Mouse (Mus musculus) hindbrain, embryonic 16.5 days (tissue): ENCODE data around the gene Ncapd3. TPM values are rescaled to one million over a fixed set of nuclear protein-coding genes. Genes with fewer than 3 reads are reported as not detected.
A peak's percentile ranks its signal among the peaks of the same experiment; 100 is the strongest.

Experiments used
- ATAC-seq: fragments of 200-750 bp; cut with Nextera tagmentation; 2 replicates; pipeline ENCODE4 v1.8.0; 2017; ENCODE audit warnings: moderate TSS enrichment, moderate library complexity
- H3K27ac ChIP-seq: fragments of 300-500 bp; sonication (generic); 2 replicates; pipeline ENCODE4 v1.5.1; 2014; ENCODE audit warnings: low read depth, mild to moderate bottlenecking, control low read depth, low read length, moderate library complexity
- H3K27me3 ChIP-seq: fragments of 300-500 bp; sonication (generic); replicated peaks from 2 replicates; pipeline ENCODE4 v1.6.1; 2014; ENCODE audit warnings: low read length; ENCODE audit not compliant: control insufficient read depth, insufficient read depth
- H3K36me3 ChIP-seq: fragments of 300-500 bp; sonication (generic); 2 replicates; pipeline ENCODE4 v1.6.1; 2014; ENCODE audit warnings: mild to moderate bottlenecking, low read length, moderate library complexity, mixed read lengths; ENCODE audit not compliant: control insufficient read depth, insufficient read depth
- H3K4me1 ChIP-seq: fragments of 300-500 bp; sonication (generic); 2 replicates; pipeline ENCODE4 v1.6.1; 2014; ENCODE audit warnings: low read depth, low read length; ENCODE audit not compliant: control insufficient read depth, insufficient read depth
- H3K4me2 ChIP-seq: fragments of 300-500 bp; sonication (generic); 2 replicates; pipeline ENCODE4 v1.6.1; 2014; ENCODE audit warnings: mild to moderate bottlenecking, low read length, control low read depth, moderate library complexity
- H3K4me3 ChIP-seq: fragments of 300-500 bp; sonication (generic); 2 replicates; pipeline ENCODE4 v1.5.1; 2014; ENCODE audit warnings: mild to moderate bottlenecking, low read length, control low read depth, moderate library complexity
- H3K9ac ChIP-seq: fragments of 300-500 bp; sonication (generic); 2 replicates; pipeline ENCODE4 v1.6.1; 2014; ENCODE audit warnings: low read depth, mild to moderate bottlenecking, control low read depth, low read length, moderate library complexity
- H3K9me3 ChIP-seq: fragments of 300-500 bp; sonication (generic); 2 replicates; pipeline ENCODE4 v1.6.1; 2014; ENCODE audit warnings: mild to moderate bottlenecking, low read length, moderate library complexity; ENCODE audit not compliant: control insufficient read depth
- WGBS: fragments of 180-500 bp; shearing (Covaris S2); extraction: QIAGEN DNeasy Blood & Tissue Kit; methylation state at CpG from one replicate; pipeline ENCODE4 v1.1.7; 2014; 5-methylcytosine and 5-hydroxymethylcytosine counted together
- polyA plus RNA-seq: library from polyadenylated mRNA; unstranded; fragments of >200 nt; fragmentation: Nextera tagmentation; extraction: Ambion mirVana; gene quantifications from 2 replicates; pipeline ENCODE4 v1.2.1, GENCODE M21; 2015

Ncapd3 gene
- polyA plus RNA-seq, 1 experiment from 2014 or later: 11.6 TPM

DNA sequence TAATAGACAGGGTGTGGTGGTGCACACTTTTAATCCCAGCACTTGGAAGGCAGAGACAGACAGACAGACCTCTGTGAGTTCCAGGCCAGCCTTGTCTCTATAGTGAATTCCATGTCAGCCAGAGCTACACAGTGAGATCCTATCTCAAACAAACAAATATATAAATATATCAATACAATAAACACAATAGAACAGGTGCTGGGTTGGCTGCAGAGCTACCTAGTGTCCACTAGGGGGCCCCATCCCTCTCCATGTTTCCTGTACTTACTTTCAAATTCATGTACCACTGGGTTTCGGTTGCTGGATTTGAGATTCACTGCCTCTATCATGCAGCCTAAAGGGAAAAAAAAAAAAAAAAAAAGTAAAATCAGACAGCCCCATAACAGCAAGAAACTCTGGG is 76.1 kb downstream of the Ncapd3 start:
- H3K4me2 ChIP-seq: no peak overlapping the region
- peaks cover 11% of the 10 kb centered on the region for H3K4me1 ChIP-seq
- H3K27ac ChIP-seq: no peak overlapping the region
- H3K4me3 ChIP-seq: no peak overlapping the region
- 18% methylated on average over 1 of the region's 1 CpGs for WGBS
- H3K9me3 ChIP-seq: no peaks in the 10 kb centered on the region
- no peaks in the 10 kb centered on the region for H3K27me3 ChIP-seq
- peaks cover 11% of the 10 kb centered on the region for H3K36me3 ChIP-seq
- ATAC-seq: peak; percentile 35
- no peak overlapping the region for H3K9ac ChIP-seq

DNA sequence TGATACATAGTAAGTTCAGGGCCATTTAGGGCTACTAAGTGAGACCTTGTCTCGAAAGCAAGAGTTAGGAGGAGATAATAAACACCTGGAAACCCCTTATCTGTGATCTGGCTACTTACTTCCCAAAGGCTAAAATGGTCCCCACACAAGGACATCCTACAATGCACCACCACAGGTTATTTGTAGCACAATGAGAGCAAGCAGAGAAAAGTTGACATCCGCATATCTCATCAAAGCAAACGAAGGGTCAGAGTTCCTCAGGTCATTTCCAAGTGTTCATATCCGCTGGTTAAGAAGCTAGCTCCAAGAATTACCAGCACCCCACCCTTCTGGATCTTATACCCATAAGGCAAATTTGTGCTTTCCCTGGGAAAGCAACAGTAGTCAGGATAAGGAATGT is 78.5 kb downstream of the Ncapd3 start:
- Histone ChIP-seq H3K36me3 (0 out of 2 replicates have a peak, but pooled peaks cover 3% of the 10 kb centered on the region), H3K4me2 (no peak overlapping the region), H3K27me3 (no peaks in the 10 kb centered on the region), H3K27ac (no peak overlapping the region), H3K4me3 (no peak overlapping the region), H3K4me1 (peaks cover 11% of the 10 kb centered on the region), H3K9me3 (no peaks in the 10 kb centered on the region), H3K9ac (no peak overlapping the region)
- no peak for ATAC-seq
- WGBS: 89% methylated on average over 4 of the region's 4 CpGs

DNA sequence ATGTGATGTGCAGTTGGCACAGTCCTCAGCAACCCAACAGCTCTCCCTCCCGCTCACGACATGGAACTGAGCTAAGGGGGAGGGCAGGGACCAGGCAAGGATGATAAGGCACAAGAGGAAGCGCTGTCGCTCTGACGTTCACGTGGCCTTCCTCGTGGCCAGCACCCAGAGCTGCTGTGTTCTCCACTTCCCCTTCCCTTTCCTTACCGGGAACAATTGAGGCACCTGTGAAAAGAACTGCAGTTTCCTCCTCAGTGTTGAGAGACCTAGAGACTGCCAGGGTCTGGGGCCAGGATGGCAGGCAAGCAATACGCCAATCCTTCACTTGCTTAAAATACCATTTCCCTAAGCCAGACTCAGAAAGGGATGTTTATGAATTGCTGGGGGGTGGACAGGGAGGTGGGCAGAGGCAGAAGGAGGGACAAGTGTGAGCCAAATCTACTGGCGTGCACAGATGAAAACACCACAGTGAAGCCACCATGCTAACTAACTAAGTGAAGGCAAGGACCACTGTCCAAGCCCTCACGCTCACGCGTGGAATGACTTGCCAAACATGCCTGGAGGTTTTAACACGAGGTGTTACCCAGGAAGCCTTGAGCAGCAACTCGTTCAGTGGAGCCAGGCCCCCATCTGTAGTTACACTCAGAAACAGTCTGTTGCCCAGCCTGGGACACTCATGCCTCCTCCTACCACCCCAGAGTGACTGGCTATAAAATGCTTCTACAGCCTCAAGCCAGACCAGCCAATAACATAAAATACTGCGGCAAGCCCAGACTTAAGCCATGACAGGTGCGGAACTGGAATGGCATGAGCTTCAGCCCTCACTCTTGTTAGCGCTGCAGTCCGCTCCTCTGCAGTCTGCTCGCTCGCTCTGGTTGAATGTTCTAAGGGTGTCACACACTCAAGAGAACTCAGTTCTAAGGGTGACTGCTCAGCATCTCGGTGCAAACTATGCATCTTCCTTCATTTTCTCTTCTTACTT is 79.8 kb downstream of the Ncapd3 start:
- Histone ChIP-seq H3K27me3 (no peaks in the 10 kb centered on the region), H3K27ac (no peak overlapping the region), H3K9me3 (no peaks in the 10 kb centered on the region), H3K9ac (no peak overlapping the region), H3K4me3 (no peak overlapping the region), H3K4me2 (no peak overlapping the region), H3K36me3 (0 out of 2 replicates have a peak, but pooled peaks cover 2% of the 10 kb centered on the region), H3K4me1 (peaks cover 11% of the 10 kb centered on the region)
- peak; percentile 22; the same call in 1 of the 2 replicates for ATAC-seq
- WGBS: 66% methylated on average over 22 of the region's 22 CpGs

DNA sequence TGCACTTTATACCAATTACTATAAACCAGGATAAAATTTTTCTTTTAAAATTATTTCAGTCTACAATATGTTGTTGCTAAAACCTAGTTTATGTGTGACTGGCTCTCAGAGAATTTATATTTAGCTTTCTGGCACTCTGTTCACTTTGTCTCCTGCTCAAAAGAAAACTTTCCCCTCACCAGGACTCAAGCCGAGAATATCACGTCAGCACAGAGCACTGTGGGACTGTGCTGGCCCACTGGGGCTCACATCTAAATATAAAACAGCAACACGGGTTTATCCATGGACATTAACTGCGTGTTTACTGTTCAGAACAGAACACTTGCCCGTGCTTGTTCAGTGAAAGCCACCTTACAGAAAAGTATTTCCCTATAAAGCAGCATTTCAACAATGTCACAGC is 80.7 kb downstream of the Ncapd3 start:
- H3K9ac ChIP-seq: no peak overlapping the region
- 54% methylated on average over 5 of the region's 5 CpGs for WGBS

DNA sequence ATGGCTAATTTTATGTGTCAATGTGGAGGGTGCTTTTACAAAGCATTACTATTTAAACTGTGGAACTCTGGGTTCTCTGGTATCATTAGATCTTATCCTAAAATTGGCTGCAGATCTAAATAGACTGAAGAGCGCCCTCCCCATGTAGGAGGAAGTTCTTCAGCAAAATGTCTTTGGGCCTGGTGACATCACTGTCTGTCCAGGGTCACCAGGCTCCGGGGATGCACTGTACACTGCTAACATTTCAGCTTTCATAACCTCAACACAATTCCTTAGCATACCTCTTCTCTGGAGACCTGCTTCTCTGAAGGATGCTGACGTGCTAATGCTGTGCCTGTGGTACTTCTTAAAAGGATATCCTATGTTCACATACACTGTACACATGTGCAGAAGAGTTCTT is 81.8 kb downstream of the Ncapd3 start:
- Histone ChIP-seq H3K9ac (no peak overlapping the region), H3K4me3 (no peak overlapping the region), H3K36me3 (no peaks in the 10 kb centered on the region), H3K4me2 (no peak overlapping the region), H3K27me3 (no peaks in the 10 kb centered on the region), H3K27ac (no peak overlapping the region), H3K4me1 (peaks cover 11% of the 10 kb centered on the region), H3K9me3 (no peaks in the 10 kb centered on the region)
- no peak for ATAC-seq
- 93% methylated on average over 3 of the region's 3 CpGs for WGBS

More for the DNA sequence above, 80.7 kb downstream of the Ncapd3 start:
- Histone ChIP-seq H3K27ac (no peak overlapping the region), H3K4me1 (peaks cover 11% of the 10 kb centered on the region), H3K4me2 (no peak overlapping the region), H3K36me3 (no peaks in the 10 kb centered on the region), H3K4me3 (no peak overlapping the region), H3K27me3 (no peaks in the 10 kb centered on the region), H3K9me3 (no peaks in the 10 kb centered on the region)
- ATAC-seq: no peak

DNA sequence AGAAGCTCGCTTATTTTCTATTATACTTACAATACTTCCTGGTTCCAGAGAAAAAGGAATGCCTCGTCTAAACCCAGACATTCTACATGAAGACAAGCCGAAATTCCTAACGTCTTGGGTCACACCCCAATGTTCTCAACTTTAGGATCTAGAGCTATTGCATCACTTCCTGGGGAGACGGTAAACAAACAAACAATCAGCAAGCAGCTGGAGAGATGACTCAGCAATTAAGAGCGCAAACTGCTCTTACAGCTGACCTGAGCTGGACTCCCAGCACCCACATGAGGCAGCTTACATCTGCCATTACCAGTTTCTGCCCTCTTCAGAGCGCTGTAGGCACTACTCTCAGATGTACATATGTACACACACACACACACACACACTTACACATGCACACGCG is 91.3 kb downstream of the Ncapd3 start:
- WGBS: 86% methylated on average over 9 of the region's 9 CpGs
- Histone ChIP-seq H3K4me2 (no peak overlapping the region), H3K36me3 (no peaks in the 10 kb centered on the region), H3K4me1 (peaks cover 15% of the 10 kb centered on the region), H3K27ac (no peak overlapping the region), H3K9ac (no peak overlapping the region), H3K9me3 (no peaks in the 10 kb centered on the region), H3K27me3 (no peaks in the 10 kb centered on the region), H3K4me3 (no peak overlapping the region)
- no peak for ATAC-seq

DNA sequence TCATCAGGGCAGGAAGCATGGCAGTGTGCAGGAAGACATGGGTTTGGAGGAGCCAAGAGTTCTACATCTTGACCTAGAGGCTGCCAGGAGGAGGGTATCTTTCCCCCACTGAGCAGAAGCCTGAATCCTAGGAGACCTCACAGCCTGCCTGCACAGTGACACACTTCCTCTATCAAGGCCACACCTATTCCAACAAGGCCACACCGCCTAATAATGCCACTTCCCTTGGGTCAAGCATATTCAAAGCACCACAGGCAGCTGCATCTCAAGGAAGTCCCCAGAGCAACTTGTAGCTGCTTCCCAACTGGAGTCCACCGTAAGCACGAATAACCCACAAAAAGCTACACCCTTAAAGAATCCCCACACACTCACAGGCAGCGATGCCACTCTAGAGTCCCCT is 92.1 kb downstream of the Ncapd3 start:
- Histone ChIP-seq H3K27ac (no peak overlapping the region), H3K4me3 (no peak overlapping the region), H3K9me3 (no peaks in the 10 kb centered on the region), H3K36me3 (no peaks in the 10 kb centered on the region), H3K4me2 (no peak overlapping the region), H3K27me3 (no peaks in the 10 kb centered on the region), H3K9ac (no peak overlapping the region), H3K4me1 (peaks cover 15% of the 10 kb centered on the region)
- WGBS: 80% methylated on average over 4 of the region's 4 CpGs
- no peak for ATAC-seq

DNA sequence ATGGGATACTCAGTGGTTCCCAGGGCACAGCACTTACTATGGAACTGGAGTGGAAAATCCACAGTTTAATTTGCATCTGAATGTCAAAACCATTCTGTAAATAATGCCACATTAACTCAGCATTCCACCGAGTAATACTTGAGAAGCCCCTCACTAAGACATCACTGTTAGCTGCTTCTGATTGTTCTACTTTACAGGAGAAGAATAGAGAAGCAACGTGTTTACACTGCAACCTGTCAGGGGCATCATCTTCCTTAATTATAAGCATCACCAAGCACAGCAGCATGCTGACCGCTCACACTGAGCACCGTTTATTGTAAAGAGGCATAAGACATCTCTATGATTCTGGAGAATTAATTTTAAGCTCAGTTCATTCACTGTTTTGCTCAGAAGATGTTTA is 93.0 kb downstream of the Ncapd3 start:
- peak; percentile 62 for ATAC-seq
- H3K4me1 ChIP-seq: peaks cover 15% of the 10 kb centered on the region
- H3K9me3 ChIP-seq: no peaks in the 10 kb centered on the region
- 28% methylated on average over 4 of the region's 4 CpGs for WGBS
- peak overlapping the region; percentile 25; the same call in 1 of the 2 replicates for H3K27ac ChIP-seq
- H3K36me3 ChIP-seq: no peaks in the 10 kb centered on the region
- H3K4me3 ChIP-seq: no peak overlapping the region
- no peak overlapping the region for H3K9ac ChIP-seq
- H3K27me3 ChIP-seq: no peaks in the 10 kb centered on the region
- H3K4me2 ChIP-seq: peak overlapping the region; percentile 1; the same call in 1 of the 2 replicates

DNA sequence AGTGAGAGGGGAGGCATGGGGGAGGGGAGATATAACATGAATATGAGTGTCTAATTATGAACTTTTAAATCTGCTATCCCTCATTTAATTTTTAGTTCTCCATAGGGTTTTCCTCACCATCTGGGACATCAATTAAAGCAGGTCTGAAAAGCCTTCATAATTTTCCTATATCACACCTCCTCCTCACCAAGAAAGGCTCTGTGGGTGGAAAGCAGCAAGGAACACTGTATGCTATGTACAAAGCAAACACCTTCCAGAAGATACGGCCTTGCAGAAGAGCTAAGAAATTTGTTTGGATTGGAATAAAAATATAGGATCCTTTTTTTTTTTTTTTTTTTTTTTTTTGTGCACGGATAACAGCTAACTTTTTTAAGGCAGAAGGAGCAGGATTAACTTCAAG is 94.0 kb downstream of the Ncapd3 start:
- Histone ChIP-seq H3K4me1 (peaks cover 15% of the 10 kb centered on the region), H3K9me3 (no peaks in the 10 kb centered on the region), H3K4me3 (no peak overlapping the region), H3K27ac (no peak overlapping the region), H3K36me3 (no peaks in the 10 kb centered on the region), H3K9ac (no peak overlapping the region), H3K27me3 (no peaks in the 10 kb centered on the region), H3K4me2 (no peak overlapping the region)
- WGBS: 87% methylated on average over 2 of the region's 2 CpGs
- ATAC-seq: no peak
